Mouse (Mus musculus): Measurements from ENCODE around the gene Plxna4.
A peak's percentile ranks its signal among the peaks of the same experiment; 100 is the strongest.

Gene Plxna4

GRCm38 (mm10) chr6:32588056-32588671, at the start of gene Plxna4:
TSS of gene Plxna4 (minus strand) at chr6:32588192.
- DNase-seq (ENCODE audit: low read depth) = peak; percentile 78

GRCm38 (mm10) chr6:32637568-32638183, 49.7 kb upstream of the Plxna4 start:
- DNase-seq (ENCODE audit: low read depth) = no peak

DNA sequence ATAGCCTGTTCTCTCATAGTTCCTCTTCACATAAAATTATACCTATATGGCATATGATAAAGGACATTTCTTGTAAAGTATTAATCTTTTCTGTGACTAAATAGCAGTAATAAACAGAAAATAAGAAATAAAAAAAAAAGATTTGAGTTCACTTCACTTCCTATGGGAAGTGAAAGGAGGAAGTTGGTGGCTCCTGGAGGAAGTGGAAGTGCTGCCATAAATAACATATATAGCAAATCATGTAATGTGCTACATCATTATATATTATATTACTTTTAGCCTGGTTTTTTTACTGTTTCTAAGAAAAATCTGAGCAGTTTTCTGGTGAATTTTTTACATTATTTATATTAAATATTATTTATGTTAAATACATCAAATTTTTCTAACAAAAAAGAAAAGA, 22.7 kb upstream of the Plxna4 start:
- DNase-seq (ENCODE audit: low read depth) = no peak

GRCm38 (mm10) chr6:32606787-32607186, 18.8 kb upstream of the Plxna4 start:
- DNase-seq (ENCODE audit: low read depth) = no peak

- no peak for DNase-seq (ENCODE audit: low read depth)
Observed at GRCm38 (mm10) chr6:32605581-32605980, 17.6 kb upstream of the Plxna4 start.

DNA sequence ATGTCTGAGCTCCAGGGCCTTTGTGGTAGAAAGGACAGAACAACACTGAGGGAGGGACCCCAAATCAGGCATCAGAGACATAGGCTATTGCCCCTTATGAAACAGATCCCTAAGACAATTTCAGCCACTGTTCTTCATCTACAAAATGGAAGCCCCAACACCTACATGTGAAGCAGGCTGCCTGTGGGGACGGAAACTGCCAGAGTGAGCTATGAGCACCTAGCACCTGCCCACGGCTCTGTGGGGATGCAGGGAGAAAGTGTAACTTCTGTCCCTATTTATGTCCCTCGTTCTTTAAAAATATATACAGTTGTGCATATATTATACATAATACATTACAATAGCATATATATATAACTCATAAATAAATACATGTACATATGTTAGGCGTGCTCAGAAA, 16.9 kb upstream of the Plxna4 start:
- no peak for DNase-seq (ENCODE audit: low read depth)

- no peak for DNase-seq (ENCODE audit: low read depth)
Observed at GRCm38 (mm10) chr6:32602130-32602529, 14.1 kb upstream of the Plxna4 start.

GRCm38 (mm10) chr6:32601306-32601705, 13.3 kb upstream of the Plxna4 start:
- DNase-seq (ENCODE audit: low read depth) = peak; percentile 38

GRCm38 (mm10) chr6:32595591-32595990, 7.6 kb upstream of the Plxna4 start:
- DNase-seq (ENCODE audit: low read depth) = no peak

GRCm38 (mm10) chr6:32590979-32591758, 3.2 kb upstream of the Plxna4 start:
- peak; percentile 92 for DNase-seq (ENCODE audit: low read depth)

DNA sequence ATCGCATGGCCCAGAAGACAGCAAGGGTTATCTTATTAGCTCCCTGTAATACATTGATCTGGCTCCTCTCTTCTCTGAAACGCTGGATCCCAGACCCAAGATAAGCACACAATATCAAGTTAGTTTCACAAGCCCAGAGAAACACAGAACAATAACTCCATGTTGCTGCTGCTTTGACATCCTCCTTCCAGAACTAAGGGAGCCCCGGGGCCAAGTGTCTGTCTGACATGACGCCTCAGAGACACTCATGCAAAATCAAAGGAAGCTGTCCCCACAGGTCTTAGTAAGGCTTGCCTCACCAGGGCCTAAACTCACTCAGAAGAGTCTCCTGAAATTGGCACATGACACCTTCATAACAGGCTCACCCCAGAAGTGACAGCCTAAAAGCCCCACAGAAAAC, 1.6 kb upstream of the Plxna4 start:
- DNase-seq (ENCODE audit: low read depth) = no peak

DNA sequence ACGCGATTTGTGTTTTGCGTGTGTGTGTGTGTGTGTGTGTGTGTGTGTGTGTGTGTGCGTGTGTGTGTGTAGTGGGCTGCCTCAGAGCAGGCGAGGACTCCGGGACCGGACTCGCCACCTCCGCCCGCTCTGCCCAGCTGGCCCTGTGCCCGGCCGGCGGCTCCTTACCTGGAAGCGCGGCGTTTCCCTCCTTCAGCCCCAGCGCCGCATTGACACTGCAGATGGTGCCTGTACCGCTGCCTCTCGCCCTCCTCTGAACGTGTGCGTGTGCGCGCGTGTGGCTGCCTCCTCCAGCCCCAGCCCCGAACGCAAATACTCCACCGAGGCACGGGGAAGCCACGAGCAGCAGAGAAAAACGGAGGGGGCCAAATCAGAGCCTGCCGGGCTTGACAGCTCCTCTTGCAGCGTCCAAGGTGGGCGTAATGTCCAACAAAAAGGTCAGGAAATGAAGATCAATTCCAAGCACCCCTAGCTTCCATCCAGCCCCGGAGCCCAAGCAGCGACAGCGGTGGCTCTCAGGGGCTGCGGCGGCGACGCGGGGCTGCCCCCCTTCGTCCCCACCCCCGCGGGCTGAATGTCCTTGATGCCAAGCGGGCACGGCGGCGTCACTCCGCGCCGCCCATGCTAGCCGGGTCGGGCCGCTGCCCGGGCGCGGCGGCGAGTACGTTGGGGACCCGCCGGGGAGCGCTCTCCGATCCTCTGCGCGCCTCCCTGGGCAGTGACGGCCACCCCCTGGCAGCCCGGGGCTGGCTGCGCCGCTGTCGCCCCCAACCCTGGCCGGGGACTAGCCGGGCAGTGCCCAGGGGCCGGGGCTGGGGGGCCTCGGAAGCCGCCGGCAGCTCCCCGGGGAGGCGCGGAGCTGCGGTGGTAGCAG, 619 bp downstream of the Plxna4 start:
- DNase-seq (ENCODE audit: low read depth) = peak; percentile 49

GRCm38 (mm10) chr6:32586821-32587135, 1.2 kb downstream of the Plxna4 start:
- no peak for DNase-seq (ENCODE audit: low read depth)

GRCm38 (mm10) chr6:32586390-32586789, 1.6 kb downstream of the Plxna4 start:
- peak; percentile 50 for DNase-seq (ENCODE audit: low read depth)

DNA sequence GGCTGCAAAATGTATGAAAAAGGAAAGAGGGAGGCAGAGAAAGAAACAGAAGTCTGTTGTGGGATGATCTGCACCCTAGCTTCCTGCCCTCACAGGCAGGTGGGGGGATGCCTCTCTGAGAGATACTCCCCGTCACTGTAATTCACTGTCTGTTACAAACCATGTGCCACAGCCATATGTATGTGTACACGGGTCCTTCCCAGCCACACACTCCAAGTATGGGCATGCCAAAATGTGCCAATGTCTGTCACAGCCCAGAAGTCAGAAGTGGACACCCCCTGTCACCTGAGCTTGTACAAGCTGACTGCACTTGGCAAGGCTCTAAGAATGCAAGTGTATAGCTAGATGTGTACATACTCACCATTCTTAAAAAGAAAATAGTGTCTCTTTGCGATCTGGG, 2.8 kb downstream of the Plxna4 start:
- no peak for DNase-seq (ENCODE audit: low read depth)

DNA sequence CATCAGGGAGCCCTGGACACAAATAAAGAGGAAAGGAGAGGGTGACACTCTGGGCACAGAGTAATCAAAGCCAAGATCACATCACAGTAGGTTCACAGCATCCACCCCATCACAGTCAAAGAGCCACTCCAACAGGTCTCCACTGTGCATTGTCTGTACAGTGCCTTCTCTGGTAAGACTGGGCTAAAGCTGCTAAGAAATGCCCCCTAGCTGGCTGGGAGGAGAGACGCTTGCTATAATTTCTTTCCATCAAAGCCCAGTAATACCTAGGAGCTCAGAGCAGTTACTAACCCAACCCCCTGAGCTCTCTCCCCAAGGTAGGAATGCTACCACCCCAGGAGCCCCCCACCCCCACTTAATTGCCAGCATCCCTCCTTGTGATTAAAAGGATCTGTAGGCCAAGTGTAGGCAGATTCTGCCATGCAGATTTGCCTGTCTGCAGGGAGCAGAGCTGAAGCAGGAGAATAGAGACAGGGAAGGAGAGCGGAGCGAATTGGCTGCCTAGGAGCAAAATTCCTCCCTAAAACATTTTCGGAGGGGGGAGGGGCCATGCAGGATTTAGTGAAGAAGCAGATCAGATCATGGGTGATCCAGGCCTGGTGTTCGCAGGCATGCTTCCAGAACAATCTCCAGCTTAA, 3.6 kb downstream of the Plxna4 start:
- peak; percentile 52 for DNase-seq (ENCODE audit: low read depth)

GRCm38 (mm10) chr6:32583582-32583981, 4.4 kb downstream of the Plxna4 start:
- DNase-seq (ENCODE audit: low read depth) = no peak

GRCm38 (mm10) chr6:32571485-32571884, 16.5 kb downstream of the Plxna4 start:
- DNase-seq (ENCODE audit: low read depth) = no peak

DNA sequence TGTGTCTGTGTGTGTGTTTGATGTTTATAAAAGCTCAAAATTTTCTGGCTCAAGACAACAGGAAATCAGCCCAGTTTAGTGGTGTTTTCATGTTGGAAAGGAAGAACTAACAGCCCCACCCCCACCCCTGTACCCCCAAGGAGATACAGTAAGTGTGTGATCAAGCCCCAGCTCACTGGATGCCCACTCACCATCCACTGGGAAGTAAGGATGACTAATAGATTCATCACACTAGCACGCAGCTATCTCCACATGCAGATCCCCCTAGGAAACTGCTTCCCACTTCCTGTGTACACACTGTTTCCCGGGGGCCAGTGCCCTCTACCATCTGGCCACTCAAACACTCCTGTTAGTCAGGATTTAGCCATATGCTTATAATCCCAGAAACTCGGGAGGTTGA, 17.5 kb downstream of the Plxna4 start:
- DNase-seq (ENCODE audit: low read depth) = peak; percentile 33

GRCm38 (mm10) chr6:32569919-32570318, 18.1 kb downstream of the Plxna4 start:
- no peak for DNase-seq (ENCODE audit: low read depth)

GRCm38 (mm10) chr6:32546915-32547314, 41.1 kb downstream of the Plxna4 start:
- no peak for DNase-seq (ENCODE audit: low read depth)

DNA sequence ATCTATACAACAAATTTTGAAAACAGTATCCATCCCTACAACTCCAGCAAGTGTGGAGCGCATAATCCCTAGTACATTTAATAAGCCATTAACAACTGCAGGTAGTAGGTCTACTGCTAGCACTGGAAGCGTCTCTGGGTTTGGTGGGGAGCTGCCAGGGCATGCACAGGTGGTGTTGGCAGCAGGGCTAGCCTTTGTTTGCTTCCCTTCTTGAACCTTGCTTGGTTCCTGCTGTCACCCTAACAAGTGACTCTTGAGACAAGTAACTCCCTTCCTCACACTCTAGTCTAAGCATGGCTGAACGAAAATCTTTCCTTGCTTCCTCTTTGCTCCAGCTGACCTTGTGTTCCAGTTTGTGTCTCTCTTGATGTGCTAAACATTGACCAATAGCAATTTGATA, 44.0 kb downstream of the Plxna4 start:
- DNase-seq (ENCODE audit: low read depth) = no peak

All from NIH3T3 (cell line).